Mouse (Mus musculus) neural tube, embryonic 12.5 days (tissue): ENCODE measurements around the gene Ankrd37. TPM values are rescaled to one million over a fixed set of nuclear protein-coding genes. Genes with fewer than 3 reads are reported as not detected.

Source experiments
- ATAC-seq: fragments of 200-750 bp; cut with Nextera tagmentation; 2 replicates; pipeline ENCODE4 v1.8.0; 2017; ENCODE audit warnings: low read depth, mild to moderate bottlenecking, moderate TSS enrichment, moderate library complexity; ENCODE audit not compliant: low FRiP score
- H3K27ac ChIP-seq: fragments of 300-500 bp; sonication (generic); 2 replicates; pipeline ENCODE4 v1.5.1; 2016
- H3K27me3 ChIP-seq: fragments of 300-500 bp; sonication (generic); replicated peaks from 2 replicates; pipeline ENCODE4 v1.6.1; 2016; ENCODE audit warnings: mild to moderate bottlenecking
- H3K36me3 ChIP-seq: fragments of 300-500 bp; sonication (generic); 2 replicates; pipeline ENCODE4 v1.6.1; 2016; ENCODE audit warnings: mild to moderate bottlenecking
- H3K4me1 ChIP-seq: fragments of 300-500 bp; sonication (generic); 2 replicates; pipeline ENCODE4 v1.6.1; 2016
- H3K4me2 ChIP-seq: fragments of 300-500 bp; sonication (generic); replicated peaks from 2 replicates; pipeline ENCODE4 v1.6.1; 2016; ENCODE audit warnings: mild to moderate bottlenecking
- H3K4me3 ChIP-seq: fragments of 300-500 bp; sonication (generic); 2 replicates; pipeline ENCODE4 v1.5.1; 2016
- H3K9ac ChIP-seq: fragments of 300-500 bp; sonication (generic); 2 replicates; pipeline ENCODE4 v1.6.1; 2016; ENCODE audit warnings: mild to moderate bottlenecking
- H3K9me3 ChIP-seq: fragments of 300-500 bp; sonication (generic); 2 replicates; pipeline ENCODE4 v1.6.1; 2016; ENCODE audit warnings: mild to moderate bottlenecking
- WGBS: fragments of 180-500 bp; shearing (Covaris S2); methylation state at CpG from one replicate; pipeline ENCODE4 v1.1.7; 2016; 5-methylcytosine and 5-hydroxymethylcytosine counted together
- polyA plus RNA-seq: library from polyadenylated mRNA; unstranded; fragments of >200 nt; fragmentation: Nextera tagmentation; extraction: Ambion mirVana; gene quantifications from 2 replicates; pipeline ENCODE4 v1.2.1, GENCODE M21; 2016

Ankrd37 gene
- polyA plus RNA-seq, 1 experiment from 2014 or later, result 23.5 TPM

DNA sequence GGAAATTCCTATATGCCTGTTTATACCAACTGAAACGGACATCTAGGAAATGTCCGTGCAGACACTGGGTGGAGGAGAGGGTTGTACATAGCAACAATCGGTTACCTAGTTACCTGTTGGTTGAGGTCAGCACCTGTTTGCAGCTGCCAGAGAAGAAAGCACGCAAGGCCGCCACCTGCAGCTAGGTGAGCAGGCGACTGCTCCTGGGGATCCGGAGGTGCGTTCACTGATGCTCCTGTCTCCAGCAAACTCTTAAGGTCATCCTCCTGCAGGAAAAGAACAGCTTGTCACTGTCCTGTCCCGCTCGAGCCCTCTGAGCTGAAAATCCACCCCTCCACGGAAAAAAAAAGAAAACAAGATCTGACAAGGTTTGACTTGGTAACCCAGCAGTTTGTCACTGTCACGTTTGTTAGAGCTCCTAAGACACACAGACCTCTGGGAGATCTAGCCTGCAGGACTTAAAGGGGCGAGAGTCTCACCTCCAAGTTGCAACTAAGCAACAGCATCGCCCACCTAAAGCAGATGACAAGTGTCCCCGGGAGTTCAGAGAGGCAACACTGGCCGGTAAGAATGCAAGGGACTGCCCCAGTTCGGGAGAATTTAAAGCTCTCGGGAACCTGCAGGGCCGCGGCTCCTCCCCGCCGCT is 6.2 kb downstream of the Ankrd37 start, which contains the start of gene Lrp2bp:
TSS of gene Lrp2bp (plus strand) at position 166 of the 646 bp plus-strand sequence.
- ATAC-seq, result peak; percentile 24
- peak within 1 kb of the TSS; percentile 86 for H3K4me2 ChIP-seq
- peaks cover 17% of the 10 kb centered on the region; the same call in 1 of the 2 replicates for H3K36me3 ChIP-seq
- H3K9me3 ChIP-seq, result no peaks in the 10 kb centered on the region
- peak within 1 kb of the TSS; percentile 94 for H3K27ac ChIP-seq
- peak within 1 kb of the TSS; percentile 78 for H3K9ac ChIP-seq
- 4% methylated on average over 22 of the region's 22 CpGs for WGBS
- peaks cover 5% of the 10 kb centered on the region for H3K4me1 ChIP-seq
- H3K27me3 ChIP-seq, result no peaks in the 10 kb centered on the region
- H3K4me3 ChIP-seq, result peak within 1 kb of the TSS; percentile 46

DNA sequence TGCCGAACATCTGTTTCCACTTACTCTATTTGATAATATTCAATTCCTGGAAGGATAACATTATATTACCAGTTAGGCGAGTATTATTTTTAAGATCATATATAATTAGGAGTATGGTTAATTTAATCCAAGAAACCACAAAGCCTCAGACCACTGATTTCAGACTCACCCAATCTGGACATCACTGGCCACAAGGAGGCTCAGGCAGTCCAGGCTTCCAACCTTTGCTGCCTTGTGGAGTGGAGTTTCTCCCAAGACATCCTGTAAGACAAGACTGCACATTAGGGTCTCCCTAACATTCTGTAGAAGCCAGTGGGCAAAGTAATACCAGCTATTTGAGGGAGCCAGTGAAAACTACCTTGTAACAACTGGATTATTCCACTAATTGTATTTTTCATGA is 7.3 kb downstream of the Ankrd37 start:
- Histone ChIP-seq H3K9me3 (no peaks in the 10 kb centered on the region), H3K9ac (no peak overlapping the region), H3K4me1 (peaks cover 5% of the 10 kb centered on the region), H3K27ac (no peak overlapping the region), H3K4me2 (no peak overlapping the region), H3K27me3 (no peaks in the 10 kb centered on the region), H3K36me3 (peaks cover 21% of the 10 kb centered on the region; the same call in 1 of the 2 replicates), H3K4me3 (no peak overlapping the region)
- WGBS, result 96% methylated on average over 2 of the region's 2 CpGs
- no peak for ATAC-seq

DNA sequence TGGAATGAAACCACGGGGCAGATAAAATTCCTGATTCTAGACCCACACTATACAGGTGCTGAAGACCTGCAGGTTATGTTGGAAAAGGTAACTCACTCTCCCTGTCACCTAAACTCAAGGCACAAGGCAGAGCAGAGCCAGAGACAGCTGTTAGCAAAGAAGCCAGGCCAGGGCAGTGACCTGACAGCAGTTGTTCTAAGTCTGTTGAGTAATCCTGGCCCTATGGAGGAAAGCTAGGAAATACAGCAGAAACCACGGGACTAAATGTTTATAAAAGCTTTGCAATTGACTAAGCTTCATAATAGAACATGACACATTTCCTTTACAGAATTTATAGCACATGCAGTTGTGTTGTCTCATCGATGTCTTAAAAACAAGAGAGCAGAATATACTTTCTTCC is 9.9 kb downstream of the Ankrd37 start:
- Histone ChIP-seq H3K9me3 (no peaks in the 10 kb centered on the region), H3K4me1 (peaks cover 5% of the 10 kb centered on the region), H3K9ac (no peak overlapping the region), H3K27ac (no peak overlapping the region), H3K27me3 (no peaks in the 10 kb centered on the region), H3K4me2 (no peak overlapping the region), H3K36me3 (peaks cover 21% of the 10 kb centered on the region; the same call in 1 of the 2 replicates), H3K4me3 (no peak overlapping the region)
- no peak for ATAC-seq
- WGBS, result 88% methylated on average over 3 of the region's 3 CpGs

DNA sequence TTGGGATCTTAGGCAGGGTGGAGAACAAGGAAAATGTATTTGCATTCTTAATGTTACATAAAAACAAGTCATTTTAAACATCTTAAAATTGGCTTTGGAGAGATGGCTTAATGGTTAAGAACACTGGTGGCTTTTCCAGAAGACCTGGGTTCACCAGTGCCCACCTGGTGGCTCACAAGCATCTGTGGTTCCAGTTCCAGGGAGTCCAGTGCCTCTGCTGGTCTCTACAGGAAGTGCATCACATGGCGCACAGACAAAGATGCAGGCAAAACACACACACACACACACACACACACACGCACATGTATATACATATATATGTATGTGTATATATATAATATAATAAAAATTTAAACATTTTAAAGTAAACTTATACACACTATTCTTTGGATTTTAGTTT is 11.4 kb downstream of the Ankrd37 start:
- H3K4me3 ChIP-seq, result no peak overlapping the region
- no peak overlapping the region for H3K4me2 ChIP-seq
- peaks cover 21% of the 10 kb centered on the region; the same call in 1 of the 2 replicates for H3K36me3 ChIP-seq
- H3K27ac ChIP-seq, result no peak overlapping the region
- ATAC-seq, result no peak
- no peaks in the 10 kb centered on the region for H3K27me3 ChIP-seq
- peaks cover 1% of the 10 kb centered on the region for H3K4me1 ChIP-seq
- no peaks in the 10 kb centered on the region for H3K9me3 ChIP-seq
- no peak overlapping the region for H3K9ac ChIP-seq
- 90% methylated on average over 2 of the region's 2 CpGs for whole genome bisulfite sequencing

DNA sequence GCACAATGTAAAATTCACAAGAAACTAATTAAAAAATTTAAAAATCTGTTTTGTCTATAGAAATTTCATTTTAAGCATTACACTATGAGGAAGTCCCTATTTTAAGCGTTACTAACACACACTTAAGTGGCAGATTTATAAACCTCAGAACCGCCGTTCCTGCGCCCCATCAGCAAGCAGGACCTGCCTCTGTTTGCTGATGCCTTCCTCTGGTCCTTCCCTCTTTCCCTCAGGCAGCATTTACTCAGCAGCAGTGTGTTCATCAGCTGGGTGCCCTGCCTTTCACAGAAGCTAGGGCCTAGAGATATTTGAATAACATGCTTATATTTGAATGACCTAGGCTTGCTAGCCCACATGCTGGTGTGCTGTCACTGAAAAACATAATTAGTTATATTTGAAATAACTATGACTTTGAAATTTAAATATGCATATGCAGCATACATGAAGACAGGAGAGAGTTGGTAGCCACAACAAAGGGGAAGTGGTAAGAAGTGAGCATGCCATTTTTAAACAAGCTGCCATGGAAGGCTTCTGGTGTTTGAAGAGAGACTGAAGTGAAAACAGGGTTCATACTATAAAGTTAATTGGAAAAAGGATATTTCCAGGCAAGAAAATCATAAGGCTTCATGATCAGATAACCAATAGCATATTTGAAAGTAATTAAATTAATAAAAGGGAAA is 14.7 kb downstream of the Ankrd37 start:
- Histone ChIP-seq H3K36me3 (peaks cover 18% of the 10 kb centered on the region), H3K4me3 (no peak overlapping the region), H3K4me1 (no peaks in the 10 kb centered on the region), H3K4me2 (no peak overlapping the region), H3K27ac (no peak overlapping the region), H3K9ac (no peak overlapping the region), H3K27me3 (no peaks in the 10 kb centered on the region), H3K9me3 (no peaks in the 10 kb centered on the region)
- no peak for ATAC-seq
- 94% methylated on average over 4 of the region's 4 CpGs for WGBS

DNA sequence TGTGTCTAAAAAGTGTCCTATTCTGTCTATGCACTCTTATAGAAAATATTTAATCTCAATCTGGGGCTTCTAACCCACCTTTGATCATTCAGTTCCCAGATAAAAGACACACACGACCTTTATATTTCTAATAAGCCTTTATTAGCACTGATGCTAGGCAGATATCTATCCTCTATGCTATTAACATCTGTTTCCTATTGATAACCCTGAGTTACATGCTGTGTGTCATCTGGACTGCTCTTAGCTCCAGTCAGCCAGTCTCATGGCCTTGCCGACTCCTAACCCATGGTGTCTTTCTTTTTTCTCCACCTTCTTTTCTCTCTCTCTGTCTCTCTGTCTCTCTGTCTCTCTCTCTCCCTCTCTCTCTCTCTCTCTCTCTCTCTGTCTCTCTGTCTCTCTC is 17.3 kb downstream of the Ankrd37 start:
- Histone ChIP-seq H3K27me3 (no peaks in the 10 kb centered on the region), H3K4me3 (no peak overlapping the region), H3K27ac (no peak overlapping the region), H3K36me3 (peaks cover 14% of the 10 kb centered on the region), H3K9me3 (no peaks in the 10 kb centered on the region), H3K4me2 (no peak overlapping the region), H3K4me1 (no peaks in the 10 kb centered on the region), H3K9ac (no peak overlapping the region)
- ATAC-seq, result no peak
- 57% methylated on average over 2 of the region's 2 CpGs for WGBS

DNA sequence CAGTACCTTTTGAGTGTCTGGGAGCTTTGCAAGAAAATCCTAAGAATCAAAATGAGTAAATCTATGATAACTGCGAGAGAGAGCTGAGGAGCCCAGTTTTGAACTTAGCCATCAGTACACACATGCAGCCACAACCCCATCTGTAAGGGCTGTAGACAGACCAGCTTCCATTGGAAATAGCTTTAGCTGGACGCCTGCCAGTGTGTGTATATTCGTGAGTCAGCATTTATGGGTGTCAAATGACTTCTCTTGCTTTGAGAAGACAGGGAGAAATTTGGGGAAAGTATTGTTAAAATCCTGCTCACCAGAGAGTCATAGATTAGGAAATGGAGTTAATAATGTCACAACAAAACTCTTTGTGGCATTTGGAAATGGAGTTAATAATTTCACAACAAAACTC is 18.8 kb downstream of the Ankrd37 start:
- Histone ChIP-seq H3K27me3 (no peaks in the 10 kb centered on the region), H3K27ac (no peak overlapping the region), H3K36me3 (peaks cover 25% of the 10 kb centered on the region), H3K9ac (no peak overlapping the region), H3K4me1 (no peaks in the 10 kb centered on the region), H3K4me3 (no peak overlapping the region), H3K4me2 (no peak overlapping the region), H3K9me3 (no peaks in the 10 kb centered on the region)
- no peak for ATAC-seq
- 85% methylated on average over 3 of the region's 3 CpGs for WGBS

DNA sequence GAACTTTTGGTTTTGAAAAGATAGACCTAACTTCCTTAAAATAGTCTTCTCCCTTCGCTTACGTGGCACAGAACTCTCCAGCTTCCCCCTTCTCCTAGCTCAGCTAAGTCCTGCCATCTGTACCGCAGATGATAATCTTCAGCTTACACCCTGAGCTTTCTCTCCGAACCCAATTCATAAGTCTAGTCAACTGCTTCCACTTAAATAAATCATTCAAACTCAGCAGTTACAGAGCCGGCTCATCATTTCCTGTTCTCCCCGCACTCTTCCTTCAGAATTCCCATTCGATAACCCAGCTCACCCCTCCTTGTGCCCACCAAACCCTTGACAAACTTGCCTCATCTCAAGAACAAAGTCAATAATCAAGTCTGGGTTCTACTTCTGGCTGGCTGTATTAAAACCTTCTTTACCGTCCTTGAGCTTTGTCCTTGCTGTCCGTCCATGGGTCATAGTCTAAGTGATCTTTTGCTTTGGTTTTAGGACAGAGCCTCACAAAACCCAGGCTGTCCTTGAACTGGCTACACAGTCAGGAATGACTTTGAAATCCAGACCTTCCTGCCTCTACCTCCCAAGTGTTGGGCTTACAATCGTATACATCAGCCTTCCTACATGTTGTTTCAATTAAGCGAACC is 29.6 kb downstream of the Ankrd37 start:
- Histone ChIP-seq H3K4me3 (peak overlapping the region; percentile 59), H3K27me3 (no peaks in the 10 kb centered on the region), H3K36me3 (peaks cover 9% of the 10 kb centered on the region; the same call in 1 of the 2 replicates), H3K4me1 (peaks cover 10% of the 10 kb centered on the region), H3K4me2 (peak overlapping the region; percentile 68), H3K27ac (no peak overlapping the region), H3K9me3 (no peaks in the 10 kb centered on the region), H3K9ac (peak overlapping the region; percentile 41)
- peak; percentile 19 for ATAC-seq
- 77% methylated on average over 11 of the region's 11 CpGs for WGBS

DNA sequence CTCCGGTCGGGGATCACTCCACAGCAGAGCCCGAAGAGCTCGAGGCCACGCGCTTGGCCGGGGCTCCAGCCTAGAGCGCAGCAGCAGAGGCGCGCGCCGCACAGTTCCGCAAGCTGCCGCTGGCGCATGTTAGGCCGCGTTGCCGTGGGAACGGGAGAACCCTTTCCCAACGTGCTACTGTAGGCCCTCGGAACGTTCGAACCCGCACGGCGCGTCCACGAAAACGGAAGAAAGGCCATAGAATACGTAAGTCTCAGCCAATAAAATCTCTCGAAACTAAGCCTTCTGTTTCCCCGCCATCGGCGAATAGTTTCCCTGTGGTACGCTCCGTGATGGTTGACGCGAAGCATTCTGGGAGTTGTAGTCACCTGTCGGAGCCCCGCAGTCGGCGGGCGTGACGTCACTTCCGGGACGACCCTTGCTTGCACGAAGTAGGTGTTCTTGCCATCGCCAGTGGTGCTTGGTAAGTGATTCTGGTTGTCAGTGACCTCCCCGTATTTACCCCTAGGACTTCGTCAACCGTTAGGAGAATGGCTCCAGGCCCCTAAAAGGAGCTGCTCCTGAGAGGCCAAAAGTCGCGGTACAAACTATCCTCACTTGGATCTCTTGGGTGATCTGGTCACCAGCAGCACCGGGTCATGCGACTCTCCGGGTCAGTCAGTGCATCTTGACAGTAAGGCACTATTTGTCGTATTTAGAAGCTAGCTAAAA is 30.2 kb downstream of the Ankrd37 start, which contains the start of the genes 1700029J07Rik and Ufsp2:
TSS of gene 1700029J07Rik (minus strand) at position 127 of the 711 bp plus-strand sequence.
TSS of gene Ufsp2 (plus strand) at position 403 of the 711 bp plus-strand sequence.
- Histone ChIP-seq H3K9ac (peak within 1 kb of the TSS; percentile 56), H3K9me3 (no peaks in the 10 kb centered on the region), H3K4me3 (peak within 1 kb of the TSS; percentile 59), H3K4me1 (peaks cover 10% of the 10 kb centered on the region), H3K27ac (peak within 1 kb of the TSS; percentile 59; the same call in 1 of the 2 replicates), H3K36me3 (peaks cover 6% of the 10 kb centered on the region; the same call in 1 of the 2 replicates), H3K27me3 (no peaks in the 10 kb centered on the region), H3K4me2 (peak within 1 kb of the TSS; percentile 68)
- under 1% methylated on average over 57 of the region's 57 CpGs for WGBS
- ATAC-seq, result peak; percentile 97

DNA sequence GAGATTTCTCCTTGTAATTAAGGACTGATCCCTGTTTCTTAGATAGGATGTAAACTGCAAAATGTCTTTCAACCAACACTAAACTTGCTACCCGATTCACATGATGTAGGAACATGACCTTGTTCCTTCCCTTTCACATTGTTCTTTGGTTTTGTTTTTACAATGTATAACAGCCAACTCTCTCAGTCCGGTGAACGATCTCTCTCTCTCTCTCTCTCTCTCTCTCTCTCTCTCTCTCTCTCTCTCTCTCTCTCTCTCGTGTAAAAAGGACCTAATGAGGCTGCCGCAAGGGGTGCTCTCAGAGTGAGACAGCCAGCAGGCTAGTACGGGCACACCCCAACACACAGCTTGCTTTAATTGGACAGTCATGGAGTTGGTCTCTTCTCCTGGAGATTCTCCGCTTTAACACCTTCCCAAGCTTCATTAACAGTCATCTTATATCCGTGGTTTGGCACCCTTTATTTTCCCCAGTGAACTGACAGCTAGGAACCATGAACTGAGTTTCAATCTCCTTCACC is 31.5 kb downstream of the Ankrd37 start:
- Histone ChIP-seq H3K4me1 (peaks cover 10% of the 10 kb centered on the region), H3K4me3 (no peak overlapping the region), H3K4me2 (peak overlapping the region; percentile 68; the same call in 1 of the 2 replicates), H3K27me3 (no peaks in the 10 kb centered on the region), H3K9ac (no peak overlapping the region), H3K9me3 (no peaks in the 10 kb centered on the region), H3K27ac (no peak overlapping the region), H3K36me3 (peaks cover 6% of the 10 kb centered on the region; the same call in 1 of the 2 replicates)
- 77% methylated on average over 8 of the region's 8 CpGs for WGBS
- ATAC-seq, result no peak

DNA sequence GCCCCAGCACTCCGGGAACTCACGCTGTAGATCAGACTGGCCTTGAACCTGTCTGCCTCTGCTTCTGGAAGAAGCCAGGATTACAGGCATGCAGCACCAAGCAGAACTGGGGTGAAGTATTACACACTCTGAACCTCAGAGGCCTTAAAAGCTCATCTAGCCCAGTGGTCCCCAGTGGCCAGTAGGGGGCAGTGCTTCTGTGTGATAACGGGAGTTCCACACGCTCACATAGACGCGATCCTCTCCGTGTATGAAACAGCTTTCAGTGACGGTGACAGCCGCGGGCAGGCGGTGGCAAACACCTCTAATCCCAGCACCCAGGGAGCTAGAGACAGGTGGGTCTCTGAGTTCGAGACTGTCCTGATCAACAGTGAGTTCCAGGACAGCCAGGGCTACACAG is 34.6 kb downstream of the Ankrd37 start:
- Histone ChIP-seq H3K27me3 (no peaks in the 10 kb centered on the region), H3K4me2 (no peak overlapping the region), H3K9ac (no peak overlapping the region), H3K4me3 (no peak overlapping the region), H3K27ac (no peak overlapping the region), H3K9me3 (no peaks in the 10 kb centered on the region), H3K36me3 (no peaks in the 10 kb centered on the region; the same call in 1 of the 2 replicates), H3K4me1 (peaks cover 6% of the 10 kb centered on the region)
- no peak for ATAC-seq
- WGBS, result 98% methylated on average over 12 of the region's 12 CpGs
